Mouse (Mus musculus) neutrophil, adult 5-6 weeks (primary cell): ENCODE measurements around the gene Csf1. TPM values are rescaled to one million over a fixed set of nuclear protein-coding genes. Genes with fewer than 3 reads are reported as not detected.
"Not testable (repeated sequence)": the region's sequence is repeated elsewhere in the genome, so short reads cannot be mapped to it uniquely, and the experiment has no call there.

Experiments used
- ATAC-seq: fragments of 151-379, 151-347 bp; 2 replicates; pipeline ENCODE4 v1.8.0; 2017; ENCODE audit warnings: mild to moderate bottlenecking, moderate TSS enrichment; ENCODE audit not compliant: insufficient number of reproducible peaks, poor library complexity, low FRiP score, severe bottlenecking; ENCODE audit errors: extremely low read depth
- total RNA-seq: library from RNA; stranded (forward); fragments of 200-1000 nt; gene quantifications from 2 replicates; pipeline ENCODE4 v1.2.3, GENCODE M21; 2017

Gene Csf1
- total RNA-seq, 1 experiment from 2014 or later: 94.9 TPM

GRCm38 (mm10) chr3:107755702-107756480 lies 4.4 kb downstream of the Csf1 start:
- no peak for ATAC-seq

GRCm38 (mm10) chr3:107754632-107755031 lies 5.6 kb downstream of the Csf1 start:
- ATAC-seq: peak; percentile 30; the same call in 1 of the 2 replicates

- no peak for ATAC-seq
Observed at GRCm38 (mm10) chr3:107751607-107752006, 8.7 kb downstream of the Csf1 start.

- ATAC-seq: no peak
Observed at GRCm38 (mm10) chr3:107750775-107751540, 9.3 kb downstream of the Csf1 start.

- no peak for ATAC-seq
Observed at GRCm38 (mm10) chr3:107749446-107749845, 10.8 kb downstream of the Csf1 start.

GRCm38 (mm10) chr3:107748260-107748955 lies 11.9 kb downstream of the Csf1 start:
- ATAC-seq: no peak

GRCm38 (mm10) chr3:107746026-107746425 lies 14.2 kb downstream of the Csf1 start:
- no peak for ATAC-seq

GRCm38 (mm10) chr3:107743650-107744049 lies 16.6 kb downstream of the Csf1 start:
- no peak for ATAC-seq

GRCm38 (mm10) chr3:107743107-107743506 lies 17.2 kb downstream of the Csf1 start:
- ATAC-seq: no peak

- no peak for ATAC-seq
Observed at GRCm38 (mm10) chr3:107742071-107742710, 18.1 kb downstream of the Csf1 start.

- no peak for ATAC-seq
Observed at GRCm38 (mm10) chr3:107741387-107741786, 18.9 kb downstream of the Csf1 start.

GRCm38 (mm10) chr3:107740578-107741207 lies 19.6 kb downstream of the Csf1 start:
- ATAC-seq: no peak

- no peak for ATAC-seq
Observed at GRCm38 (mm10) chr3:107739966-107740365, 20.3 kb downstream of the Csf1 start.

- ATAC-seq: no peak
Observed at GRCm38 (mm10) chr3:107739456-107739855, 20.8 kb downstream of the Csf1 start.

GRCm38 (mm10) chr3:107738620-107739019 lies 21.6 kb downstream of the Csf1 start:
- ATAC-seq: no peak

- no peak for ATAC-seq
Observed at GRCm38 (mm10) chr3:107737609-107738190, 22.6 kb downstream of the Csf1 start.

- ATAC-seq: not testable (repeated sequence)
Observed at GRCm38 (mm10) chr3:107735620-107736019, 24.6 kb downstream of the Csf1 start.

GRCm38 (mm10) chr3:107733329-107733728 lies 26.9 kb downstream of the Csf1 start:
- no peak for ATAC-seq
